Mouse (Mus musculus): ENCODE results near the gene Stx17. TPM values are rescaled to one million over a fixed set of nuclear protein-coding genes. Genes with fewer than 3 reads are reported as not detected.

Gene Stx17
- 18.6 TPM for polyA plus RNA-seq (2014; fragmentation: Illumina TruSeq; extraction: RNeasy Lipid Tissue Mini Kit (QIAGEN cat#74804); ENCODE audit: low read depth, low replicate concordance)

DNA sequence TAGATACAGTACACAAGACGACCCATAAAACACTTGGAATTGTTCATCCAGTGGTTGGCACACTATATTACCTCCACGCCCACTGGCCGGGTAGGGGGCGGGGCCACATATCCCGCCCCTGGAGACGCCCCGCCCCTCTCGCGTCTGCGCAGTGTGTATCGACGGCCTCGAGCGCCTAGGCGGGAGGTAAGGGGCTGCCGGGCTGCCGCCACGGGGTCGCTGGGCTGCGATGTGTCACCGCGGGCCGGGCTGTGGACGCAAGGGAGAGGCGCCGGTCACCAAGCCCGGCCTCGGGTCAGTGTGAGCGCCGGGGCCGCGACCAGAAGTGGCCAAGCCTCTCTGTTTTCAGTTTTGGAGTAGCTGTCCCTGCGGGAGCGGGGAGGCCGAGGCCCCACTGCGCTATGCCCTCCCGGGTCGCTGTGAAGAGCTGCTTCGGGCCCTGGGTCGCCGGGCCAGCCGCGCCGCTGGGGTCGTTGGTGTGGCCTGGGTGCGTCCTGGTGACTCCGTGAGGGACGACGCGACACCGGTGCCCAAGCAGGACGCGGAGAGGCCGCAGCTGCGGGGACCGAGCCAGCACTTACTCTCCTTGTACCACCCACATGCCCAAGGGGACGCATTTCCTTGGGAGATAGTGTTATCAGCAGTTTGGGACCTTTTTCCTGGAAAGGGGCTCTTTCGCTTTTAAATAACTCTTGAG is at the start of gene Stx17:
TSS of gene Stx17 (plus strand) at position 143 of the 697 bp plus-strand sequence.

Other genes starting within 250 kb of the Stx17 start
- 0.32 TPM for gene Nr4a3, start 79.8 kb upstream of the Stx17 start, polyA plus RNA-seq (2014; fragmentation: Illumina TruSeq; extraction: RNeasy Lipid Tissue Mini Kit (QIAGEN cat#74804); ENCODE audit: low read depth, low replicate concordance)
- gene Erp44, start 154.6 kb downstream of the Stx17 start, polyA plus RNA-seq (2014; fragmentation: Illumina TruSeq; extraction: RNeasy Lipid Tissue Mini Kit (QIAGEN cat#74804); ENCODE audit: low read depth, low replicate concordance), result 178 TPM
- 10.4 TPM for gene Invs, start 154.8 kb downstream of the Stx17 start, polyA plus RNA-seq (2014; fragmentation: Illumina TruSeq; extraction: RNeasy Lipid Tissue Mini Kit (QIAGEN cat#74804); ENCODE audit: low read depth, low replicate concordance)